Mouse (Mus musculus) lung, adult 2 months (tissue): ENCODE data around the gene Gm26558.

Experiments
- CTCF ChIP-seq: fragments of 200-500 bp; IDR thresholded peaks from 2 replicates; pipeline ENCODE4 v1.5.1; 2011; ENCODE audit warnings: mild to moderate bottlenecking, low read length, control low read depth; ENCODE audit not compliant: insufficient read depth
- POLR2A ChIP-seq: fragments of 200-500 bp; IDR thresholded peaks from 2 replicates; pipeline ENCODE4 v1.6.1; 2011; ENCODE audit warnings: low read depth, mild to moderate bottlenecking, control low read depth, low read length, borderline replicate concordance; ENCODE audit errors: extremely low read depth

GRCm38 (mm10) chr2:70669896-70670295 is 8.0 kb upstream of the Gm26558 start:
- TF ChIP-seq CTCF (no peak), POLR2A (no peak)
